Mouse (Mus musculus) adrenal gland, adult 2 months (tissue): ENCODE measurements around the gene Utp11. TPM values are rescaled to one million over a fixed set of nuclear protein-coding genes. Genes with fewer than 3 reads are reported as not detected.

Source experiments
- DNase-seq: peaks from one replicate; pipeline ENCODE4 v3.0.0; 2021
- microRNA-seq, 2 experiments: library from miRNA; unstranded; fragments of <30 nt; microRNA quantifications; one replicate each; pipeline ENCODE4 v1.2.0; 2021
- polyA plus RNA-seq: library from polyadenylated mRNA; depleted of rRNA; stranded (reverse); fragments of >200 nt; gene quantifications from 2 replicates; pipeline ENCODE4 v1.2.3, GENCODE M21; 2012; rRNA removed
- total RNA-seq, 2 experiments: library from RNA; stranded (reverse); gene quantifications; 2 replicates each; pipeline ENCODE4 v1.2.3; 2021

The Utp11 gene
- total and polyA plus RNA-seq, 3 experiments, result 2.1 to 33.5 (median 33.4) TPM

DNA sequence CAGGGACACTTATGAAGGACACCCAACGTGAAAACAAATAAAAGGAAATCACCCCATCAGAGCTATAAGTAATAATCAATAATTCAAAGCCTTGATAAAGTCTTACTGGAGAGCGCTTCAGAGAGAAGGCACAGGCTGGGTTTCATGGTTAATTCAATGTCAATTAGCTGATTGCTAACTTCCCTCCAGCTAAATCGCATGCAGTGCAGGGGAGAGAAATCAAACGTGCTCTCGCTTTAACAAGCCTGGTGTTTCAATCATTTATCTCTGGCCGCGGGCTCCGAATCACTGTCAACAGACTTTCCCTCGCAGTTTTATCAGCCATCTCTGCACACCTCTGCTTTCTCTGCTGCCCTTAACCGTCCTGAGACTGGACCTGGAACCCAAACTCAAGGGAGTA is 60.5 kb downstream of the Utp11 start:
- no peak for DNase-seq

GRCm38 (mm10) chr4:124631456-124631855 is 61.9 kb downstream of the Utp11 start:
- DNase-seq, result no peak

Small RNA genes within 50 kb of the gene (microRNA-seq; reads per million reads assigned to microRNA genes)
- gene Gm24721 (0 reads per million in 2 experiments), gene Mir697 (0 reads per million in 2 experiments)

Other genes with a start within 250 kb of the Utp11 start
- gene 3100002H09Rik, start 82.8 kb downstream of the Utp11 start, total RNA-seq, result not detected
- not detected in 2 replicates for gene 3100002H09Rik, start 82.8 kb downstream of the Utp11 start, polyA plus RNA-seq
- gene Pou3f1, start 36.8 kb downstream of the Utp11 start, total RNA-seq, result under 1 TPM in 1 of 2 experiments, not detected in 1; 0.10 TPM
- 0.15 and 0.26 TPM in 2 replicates for gene Pou3f1, start 36.8 kb downstream of the Utp11 start, polyA plus RNA-seq
- gene Fhl3, start 7.1 kb upstream of the Utp11 start, total RNA-seq, result 10 to 100 TPM in 1 of 2 experiments, 1 to 10 TPM in 1; 6.6 to 15.7 TPM
- 23.6 and 27.6 TPM in 2 replicates for gene Fhl3, start 7.1 kb upstream of the Utp11 start, polyA plus RNA-seq
- 10 to 100 TPM; 30.6 to 40.0 TPM for gene Sf3a3, start 21.2 kb upstream of the Utp11 start, total RNA-seq
- 2.8 and 3.8 TPM in 2 replicates for gene Sf3a3, start 21.2 kb upstream of the Utp11 start, polyA plus RNA-seq
- 10 to 100 TPM; 20.1 to 26.0 TPM for gene Inpp5b, start 48.2 kb upstream of the Utp11 start, total RNA-seq
- 11.9 and 16.3 TPM in 2 replicates for gene Inpp5b, start 48.2 kb upstream of the Utp11 start, polyA plus RNA-seq
- 10 to 100 TPM; 22.8 to 25.3 TPM for gene Mtf1, start 108.5 kb upstream of the Utp11 start, total RNA-seq
- gene Mtf1, start 108.5 kb upstream of the Utp11 start, polyA plus RNA-seq, result 5.5 and 7.1 TPM in 2 replicates
- 10 to 100 TPM; 34.9 to 39.5 TPM for gene Yrdc, start 157.1 kb upstream of the Utp11 start, total RNA-seq
- gene Yrdc, start 157.1 kb upstream of the Utp11 start, polyA plus RNA-seq, result 45.0 and 48.5 TPM in 2 replicates
- 10 to 100 TPM; 29.3 to 47.0 TPM for gene 1110065P20Rik, start 157.6 kb upstream of the Utp11 start, total RNA-seq
- 63.4 and 70.0 TPM in 2 replicates for gene 1110065P20Rik, start 157.6 kb upstream of the Utp11 start, polyA plus RNA-seq
- 1 to 10 TPM; 4.7 TPM for gene Maneal, start 168.6 kb upstream of the Utp11 start, total RNA-seq
- 5.9 and 6.5 TPM in 2 replicates for gene Maneal, start 168.6 kb upstream of the Utp11 start, polyA plus RNA-seq
- gene Epha10, start 187.3 kb upstream of the Utp11 start, total RNA-seq, result 1 to 10 TPM; 1.7 to 2.9 TPM
- 3.3 TPM in 2 replicates for gene Epha10, start 187.3 kb upstream of the Utp11 start, polyA plus RNA-seq
- gene 9930104L06Rik, start 243.4 kb upstream of the Utp11 start, total RNA-seq, result 10 to 100 TPM; 10.3 to 15.3 TPM
- gene 9930104L06Rik, start 243.4 kb upstream of the Utp11 start, polyA plus RNA-seq, result 13.2 and 21.1 TPM in 2 replicates
- 1 to 10 TPM; 2.0 to 4.8 TPM for gene Cdca8, start 245.7 kb upstream of the Utp11 start, total RNA-seq
- 3.7 and 4.1 TPM in 2 replicates for gene Cdca8, start 245.7 kb upstream of the Utp11 start, polyA plus RNA-seq